Mouse (Mus musculus) kidney, postnatal 10 days (tissue): ENCODE results near the gene E2f3.
A peak's percentile ranks its signal among the peaks of the same experiment; 100 is the strongest.

ENCODE experiments used
- DNase-seq: peaks from one replicate; pipeline ENCODE4 v3.0.0; 2021; ENCODE audit warnings: mixed read lengths

The E2f3 gene

DNA sequence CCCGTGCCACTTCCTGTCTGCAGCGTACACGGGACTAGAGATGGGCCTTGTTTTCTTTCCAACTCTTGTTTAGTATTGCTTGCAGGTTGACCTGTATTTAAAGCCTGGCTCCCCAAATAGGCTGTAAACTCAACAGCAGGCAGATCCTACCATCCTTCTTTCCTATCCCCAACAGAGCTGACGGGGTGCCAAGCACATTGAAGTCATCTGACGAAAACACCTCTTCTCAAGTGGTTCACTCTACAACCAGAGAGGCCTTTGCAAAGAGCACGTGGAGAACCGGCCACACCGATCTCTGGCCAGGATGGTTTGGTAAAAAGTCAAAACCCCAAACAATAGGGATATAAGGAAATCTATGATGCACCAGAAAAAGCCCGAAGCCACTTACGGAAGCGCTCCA is 8.5 kb downstream of the E2f3 start:
- DNase-seq = no peak

DNA sequence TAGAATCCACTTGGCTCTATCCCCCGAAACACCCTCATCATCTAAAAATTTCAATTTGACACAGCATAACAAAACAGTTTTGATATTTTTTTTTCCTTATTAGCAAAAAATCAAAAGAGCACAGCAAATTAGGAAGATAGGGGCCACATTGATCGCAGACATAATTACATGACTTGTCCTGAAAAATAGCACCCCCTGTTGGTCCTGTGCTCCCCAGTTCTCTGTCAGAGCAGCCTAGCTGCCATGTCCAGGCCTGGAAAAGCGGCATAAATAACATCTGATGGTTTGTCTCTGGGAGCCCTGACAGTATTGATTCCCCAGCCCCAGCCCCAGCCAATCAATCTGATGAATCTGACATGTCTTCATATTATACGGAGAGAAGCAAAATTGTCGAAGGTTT is 11.8 kb downstream of the E2f3 start:
- peak; percentile 32 for DNase-seq

DNA sequence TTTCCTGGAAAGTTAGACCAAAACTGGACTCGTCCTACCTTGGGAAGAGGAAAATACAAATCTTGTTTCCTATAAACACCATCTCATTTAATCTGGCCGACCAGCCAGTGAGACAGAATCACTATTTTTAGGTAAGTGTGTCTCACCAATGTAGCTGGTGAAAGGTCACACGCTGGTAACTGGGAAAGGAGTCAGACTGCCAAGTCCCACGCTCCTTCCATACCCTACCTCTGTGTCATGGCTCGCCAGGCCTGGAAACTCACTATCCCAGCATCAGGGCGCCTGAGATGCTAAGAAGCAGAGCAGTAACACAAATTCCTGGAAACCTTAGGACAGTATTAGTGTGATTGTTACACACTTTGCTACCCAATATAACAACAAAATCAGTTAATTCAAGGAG is 12.3 kb downstream of the E2f3 start:
- no peak for DNase-seq

DNA sequence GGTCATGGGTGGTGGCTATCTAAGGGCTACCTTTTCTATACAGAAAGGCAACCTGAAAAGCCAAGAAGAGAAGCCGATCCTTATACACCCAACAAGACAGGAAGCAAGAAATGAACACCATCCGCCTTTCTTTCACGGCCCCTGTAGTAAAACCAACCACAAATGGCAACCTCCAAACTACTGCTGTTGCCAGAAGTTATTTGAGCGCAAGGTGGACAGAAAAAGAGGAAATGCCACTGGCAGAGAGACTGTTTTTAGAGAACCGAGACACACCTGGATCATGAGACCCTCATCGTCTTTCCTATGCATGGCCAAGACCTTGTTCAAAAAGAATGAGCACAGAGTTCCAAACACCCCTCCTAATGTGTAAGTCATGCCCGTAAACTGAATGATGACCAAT is 15.5 kb downstream of the E2f3 start:
- DNase-seq = no peak

DNA sequence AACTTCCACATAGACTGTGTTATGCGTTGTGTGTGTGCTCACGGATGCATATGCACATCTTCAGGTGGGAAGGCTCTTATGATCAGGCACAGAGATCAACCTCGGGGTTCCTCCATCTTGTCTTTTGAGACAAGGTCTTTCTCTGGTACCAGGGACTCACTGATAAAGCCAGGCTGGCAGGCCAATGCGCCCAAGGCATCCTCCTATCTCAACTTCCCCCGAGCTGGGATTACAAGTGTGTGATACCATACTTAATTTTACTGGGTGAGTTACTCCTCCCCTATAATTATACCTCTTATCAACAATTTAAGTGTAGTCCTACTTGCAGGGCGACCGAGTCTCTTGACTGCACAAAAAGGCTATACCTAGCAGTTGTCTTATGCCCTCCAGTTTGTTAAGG is 17.2 kb downstream of the E2f3 start:
- no peak for DNase-seq

DNA sequence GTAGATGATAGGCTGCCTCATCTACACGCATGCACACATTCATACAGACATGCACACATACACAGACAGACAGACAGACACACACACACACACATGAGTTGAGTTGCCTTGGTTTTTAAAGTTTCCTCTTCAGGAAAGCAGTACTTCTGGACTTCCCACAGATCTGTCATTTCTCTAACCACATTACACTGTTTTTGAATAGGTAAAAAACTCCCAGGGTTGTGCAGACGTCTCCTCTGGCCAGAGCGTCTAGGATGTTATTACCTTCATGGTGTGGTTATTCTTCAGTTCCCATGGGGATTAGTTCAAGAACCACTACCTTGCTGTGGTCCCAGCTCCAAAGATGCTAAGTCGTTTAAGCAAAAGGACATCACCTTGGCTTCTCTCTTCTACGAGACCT is 18.5 kb downstream of the E2f3 start:
- DNase-seq = no peak

DNA sequence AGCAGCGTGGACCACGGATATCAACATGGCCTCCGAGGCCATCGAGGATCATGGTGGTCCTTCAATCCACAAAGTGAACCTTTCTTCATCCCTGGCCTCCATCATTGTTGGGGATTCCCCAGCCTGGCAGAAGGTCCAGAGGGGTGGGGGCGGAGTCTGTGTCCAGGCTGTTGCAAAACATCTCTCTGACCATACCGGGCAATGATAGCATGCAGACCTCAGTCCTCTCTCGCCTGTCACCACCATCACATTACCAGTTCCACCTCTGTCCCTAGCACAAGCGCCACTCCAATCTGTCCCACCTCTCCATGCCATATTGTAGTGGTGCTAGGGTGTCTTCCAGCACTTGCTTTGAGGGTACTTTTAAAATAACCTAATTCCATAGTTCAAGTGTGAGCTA is 18.9 kb downstream of the E2f3 start:
- no peak for DNase-seq

DNA sequence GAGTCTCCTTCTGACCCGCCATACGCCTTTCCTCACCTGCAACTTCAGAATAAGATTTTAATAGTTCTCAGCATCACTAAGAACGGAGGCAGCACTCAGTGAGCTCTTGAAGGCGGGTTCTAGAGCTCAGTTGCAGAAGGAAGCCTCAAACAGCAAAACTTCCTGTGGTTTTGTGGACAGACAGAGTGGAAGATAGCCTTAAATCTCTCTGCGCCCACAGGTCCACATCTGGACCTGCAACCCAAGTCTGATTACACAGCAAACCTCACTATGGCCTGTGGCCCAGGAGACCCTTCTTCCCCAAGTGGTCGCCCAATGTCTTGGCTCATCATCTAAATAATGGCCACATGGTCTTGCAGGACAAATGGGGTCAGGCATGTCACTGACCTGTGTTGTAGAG is 21.8 kb downstream of the E2f3 start:
- no peak for DNase-seq

DNA sequence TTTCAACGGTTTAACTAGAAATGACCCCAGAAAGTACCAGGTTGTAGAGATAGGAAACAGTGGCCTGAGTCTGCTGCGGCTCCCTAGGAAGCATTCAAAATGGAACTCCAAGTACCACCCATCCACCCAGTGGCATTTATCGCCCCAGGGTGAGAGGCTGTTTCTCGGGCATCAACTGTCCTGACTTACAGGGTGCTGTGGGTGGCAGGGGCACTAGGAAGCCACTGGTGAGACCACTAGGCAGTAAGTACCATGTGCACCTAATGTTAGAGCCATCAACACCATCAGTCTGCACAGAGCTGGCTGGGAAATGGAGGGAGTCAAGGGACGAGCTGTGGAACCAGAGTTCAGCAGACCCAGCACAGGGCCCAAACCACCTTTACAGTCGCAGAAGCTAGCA is 25.4 kb downstream of the E2f3 start:
- no peak for DNase-seq

DNA sequence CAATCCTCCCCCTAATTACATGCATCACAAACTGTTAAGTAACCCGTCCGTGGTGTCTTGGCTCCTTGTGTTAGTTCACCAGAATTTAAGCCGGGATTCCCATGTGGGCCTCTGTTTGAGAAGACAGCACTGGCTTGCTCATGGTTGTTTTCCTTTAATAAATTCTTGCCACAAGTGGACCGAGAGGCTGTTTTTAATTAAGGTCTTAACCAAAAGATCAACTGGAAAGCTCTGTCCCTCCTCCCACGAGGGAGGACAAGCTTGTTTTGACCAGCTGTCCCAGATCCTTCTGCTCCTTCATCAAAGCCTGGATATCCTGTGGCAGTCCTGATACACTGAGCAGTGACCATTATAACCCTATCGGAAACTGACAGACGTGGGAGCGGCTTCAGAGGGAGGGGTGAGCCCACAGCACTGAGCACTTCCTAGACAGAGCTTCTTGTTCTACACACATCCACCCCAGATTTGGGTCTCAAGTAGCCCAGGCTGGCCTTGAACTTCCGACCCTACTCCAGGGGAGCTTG is 28.1 kb downstream of the E2f3 start:
- DNase-seq = peak; percentile 52

DNA sequence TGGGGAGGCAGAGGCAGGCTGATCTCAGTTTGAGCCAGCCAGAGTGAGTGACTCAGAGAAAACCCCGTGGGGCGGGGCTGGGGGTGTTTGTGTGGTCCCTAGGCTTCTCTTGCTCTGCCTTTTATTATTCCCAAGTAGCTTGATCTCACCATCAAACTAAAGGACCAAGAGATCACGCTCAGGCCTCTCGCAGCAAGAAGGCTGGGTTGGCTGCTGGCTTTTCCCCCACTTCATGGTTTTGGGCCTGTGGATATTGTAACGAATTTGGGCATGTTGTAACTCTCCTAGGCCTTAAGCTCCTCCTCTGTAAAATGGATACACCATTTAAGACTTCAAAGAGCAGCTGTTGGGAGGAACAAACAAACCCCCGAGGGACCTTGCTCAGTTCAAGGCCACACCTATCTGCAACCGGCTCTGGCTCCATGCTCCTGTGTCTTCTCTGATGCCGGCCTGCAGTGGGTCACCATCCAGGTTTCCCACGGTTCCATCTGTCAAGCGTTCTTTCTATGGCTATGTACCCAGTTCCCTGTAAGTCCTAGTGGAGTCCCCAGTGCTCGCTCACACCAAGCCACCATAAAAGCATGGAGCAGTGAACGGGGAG is 28.9 kb downstream of the E2f3 start:
- DNase-seq = no peak

DNA sequence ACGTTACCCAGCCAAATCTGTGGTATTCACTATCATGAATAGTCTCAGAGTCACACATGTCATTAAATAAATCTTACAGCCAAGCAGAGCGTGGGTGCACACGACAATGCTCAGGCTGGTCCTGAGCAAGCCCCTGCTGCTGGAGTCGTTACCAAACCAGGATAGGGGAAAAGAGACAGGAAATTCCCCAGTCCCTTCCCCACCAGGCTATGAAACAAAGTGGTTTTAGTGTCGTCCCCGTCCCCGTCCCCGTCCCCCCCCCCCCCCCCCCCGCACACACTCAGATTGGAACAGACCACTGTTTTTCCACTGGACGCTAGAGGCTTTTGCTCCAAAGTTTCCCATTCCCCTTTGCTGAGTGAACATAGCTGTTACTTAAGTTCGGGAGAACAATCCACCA is 30.6 kb downstream of the E2f3 start:
- no peak for DNase-seq

DNA sequence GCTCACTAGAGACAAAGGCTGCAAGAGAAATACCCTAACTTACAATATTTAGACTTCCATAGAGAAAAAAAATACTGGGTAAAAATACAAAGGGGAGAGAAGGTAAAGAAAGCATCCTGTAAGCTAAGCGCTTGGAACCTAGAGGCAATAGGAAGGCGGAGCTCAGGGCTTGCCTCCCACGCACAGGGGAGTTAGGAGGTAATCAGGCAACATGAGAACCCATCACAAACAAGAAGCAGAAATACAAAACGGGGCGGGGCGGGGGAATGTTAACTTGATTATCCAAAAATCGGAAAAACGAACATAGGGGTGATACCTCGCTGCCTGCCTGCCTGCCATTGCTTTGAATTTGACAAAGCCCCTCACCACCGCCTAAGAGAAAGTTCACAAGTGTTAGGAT is 31.1 kb downstream of the E2f3 start:
- peak; percentile 29 for DNase-seq

DNA sequence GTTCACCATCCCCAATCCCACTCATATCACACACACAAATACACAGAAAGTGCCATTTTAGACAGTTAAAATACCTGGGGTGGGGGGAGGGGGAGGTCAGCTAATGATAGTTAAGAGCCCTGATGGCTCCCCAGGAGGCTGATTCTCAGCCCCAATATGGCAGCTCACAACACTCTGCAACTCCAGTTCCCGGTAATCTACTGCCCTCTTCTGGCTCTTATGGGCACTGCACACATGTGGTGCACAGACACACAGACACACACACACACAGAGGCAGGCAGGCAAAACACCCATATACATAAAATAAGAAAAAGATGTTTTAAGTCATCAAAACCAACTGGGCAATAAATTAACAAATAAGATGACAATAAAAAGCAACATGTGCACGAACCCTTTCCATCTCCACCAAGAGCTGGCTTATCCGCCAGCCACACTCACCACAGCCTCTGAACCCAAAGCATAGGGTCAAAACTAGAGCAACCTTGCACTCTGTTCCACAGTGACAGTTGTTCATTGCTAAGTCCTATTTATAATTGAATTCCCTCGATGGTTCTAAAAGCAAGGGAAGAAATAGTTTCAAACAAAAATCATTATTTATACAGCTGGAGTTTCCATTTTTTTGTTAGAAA is 32.3 kb downstream of the E2f3 start:
- DNase-seq = peak; percentile 48

DNA sequence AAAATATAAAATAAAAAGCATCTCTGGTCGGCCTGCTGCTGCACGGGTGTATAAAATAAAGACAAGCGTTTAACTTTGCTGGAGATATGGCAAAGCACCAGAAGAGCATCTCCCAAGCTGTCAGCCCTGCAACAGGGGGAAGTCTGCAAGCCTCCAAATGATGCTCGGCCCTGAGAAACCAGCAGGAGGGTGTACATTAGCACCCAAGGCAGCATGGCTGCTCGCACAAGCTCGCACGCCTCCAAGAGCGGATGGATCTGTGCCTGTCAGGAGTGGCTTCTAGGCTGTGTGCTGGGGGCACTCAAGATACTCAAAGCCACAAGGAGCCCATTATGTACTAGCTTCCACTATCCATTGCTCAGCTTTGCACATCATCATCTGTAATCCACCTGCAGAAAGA is 39.8 kb downstream of the E2f3 start:
- DNase-seq = no peak

DNA sequence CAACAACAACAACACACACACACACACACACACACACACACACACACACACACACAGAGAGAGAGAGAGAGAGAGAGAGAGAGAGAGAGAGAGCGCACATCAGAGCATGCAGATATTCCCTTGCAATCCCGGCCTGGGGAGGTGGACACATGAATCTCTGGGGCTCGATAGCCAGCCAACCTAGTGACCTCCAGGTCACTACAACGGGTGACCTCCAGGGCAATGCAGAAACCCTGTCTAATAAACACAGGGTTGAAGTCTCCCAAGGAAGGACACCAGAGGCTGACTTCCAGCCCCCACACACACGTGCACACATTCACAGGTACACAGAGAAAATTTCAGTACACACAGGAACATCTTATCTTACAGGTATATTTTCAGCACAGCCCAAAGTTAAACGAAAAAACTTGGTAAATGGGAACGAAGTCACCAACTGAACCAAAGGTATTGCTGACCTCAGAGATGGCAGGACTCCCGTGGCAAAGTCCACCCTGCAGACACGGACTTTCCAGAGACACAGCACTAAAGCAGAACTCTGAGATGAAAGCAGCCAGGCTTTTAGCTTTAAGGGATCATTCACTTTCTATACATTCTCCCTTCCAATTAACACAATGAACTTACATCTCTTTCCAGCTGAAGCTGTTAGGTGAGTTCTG is 40.8 kb downstream of the E2f3 start:
- peak; percentile 31 for DNase-seq

DNA sequence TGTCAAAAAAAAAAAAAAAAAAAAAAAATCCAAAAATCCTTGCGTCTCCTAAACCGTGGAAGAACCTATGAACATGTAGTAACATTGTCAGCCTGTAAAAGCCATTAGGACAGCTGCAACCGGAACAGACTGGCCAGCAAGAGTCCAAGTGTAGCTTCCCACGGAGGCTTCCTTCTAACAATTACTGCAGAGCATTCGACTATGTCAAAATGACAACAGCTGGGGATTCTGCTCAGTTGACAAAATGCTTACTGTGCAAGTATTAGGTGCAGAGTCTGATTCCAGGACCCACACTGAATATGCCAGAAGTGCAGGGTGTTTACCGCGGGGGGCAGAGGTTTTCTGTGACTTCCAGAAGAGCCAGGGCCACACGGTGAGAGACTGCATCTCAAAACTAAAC is 41.4 kb downstream of the E2f3 start:
- DNase-seq = peak; percentile 19

DNA sequence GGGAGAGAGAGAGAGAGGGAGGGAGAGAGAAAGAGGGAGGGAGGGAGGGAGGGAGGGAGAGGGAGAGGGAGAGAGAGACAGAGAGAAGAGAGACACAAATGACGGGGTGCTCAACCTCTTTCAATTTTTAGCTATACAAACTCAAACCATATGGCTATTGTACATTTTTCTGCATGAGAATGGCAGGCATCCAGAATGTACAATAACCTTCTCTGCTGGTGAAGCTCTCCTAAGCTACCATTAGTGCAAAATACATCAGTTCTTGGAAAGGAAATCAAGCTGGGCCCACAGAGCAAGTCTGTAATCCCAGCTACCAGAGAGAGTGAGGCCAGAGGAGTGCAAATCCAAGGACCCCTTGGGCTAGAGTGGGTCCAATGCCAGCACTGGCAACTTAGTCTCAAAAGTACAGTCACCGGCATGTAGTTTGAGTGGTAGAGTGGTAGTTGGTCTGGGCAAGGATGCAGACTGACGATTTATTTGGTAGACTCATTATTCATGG is 42.3 kb downstream of the E2f3 start:
- DNase-seq = no peak

DNA sequence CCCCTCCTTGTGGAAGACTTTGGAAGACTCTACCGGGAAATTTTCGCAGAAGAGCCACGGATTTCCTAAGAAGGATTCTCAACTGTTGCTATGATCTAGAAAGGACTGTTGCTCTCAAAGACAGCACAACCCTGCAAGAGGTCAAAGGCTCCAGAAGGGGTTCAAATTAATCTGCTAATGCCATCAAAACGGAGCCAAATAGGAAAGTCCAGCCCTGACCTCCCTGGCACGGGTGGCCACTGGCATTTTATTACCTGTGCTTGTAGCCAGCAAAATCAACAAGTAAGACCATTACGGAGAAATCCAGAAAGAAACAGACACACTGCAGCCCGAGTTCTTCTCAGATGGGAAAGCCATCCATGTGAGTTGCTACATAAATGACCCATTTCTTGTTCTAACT is 45.8 kb downstream of the E2f3 start:
- no peak for DNase-seq

DNA sequence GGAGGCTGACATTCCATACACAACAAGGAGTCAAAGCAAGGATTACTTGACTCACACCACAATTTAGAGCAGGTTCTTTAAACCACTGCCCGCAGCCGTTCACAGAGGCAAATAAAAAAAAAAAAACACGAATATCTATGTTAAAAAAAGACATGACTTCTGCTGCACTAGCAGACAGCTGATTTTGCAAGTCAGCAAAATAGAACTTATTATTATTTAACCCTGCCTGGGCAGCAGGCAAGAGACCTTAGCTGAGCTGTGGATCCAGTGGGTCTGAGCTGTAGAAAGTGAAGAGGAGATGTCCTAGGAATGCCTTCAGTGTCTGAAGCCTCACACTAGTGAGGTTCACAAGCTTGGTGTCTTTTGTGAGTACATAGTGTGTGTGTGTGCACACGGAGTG is 46.5 kb downstream of the E2f3 start:
- no peak for DNase-seq

DNA sequence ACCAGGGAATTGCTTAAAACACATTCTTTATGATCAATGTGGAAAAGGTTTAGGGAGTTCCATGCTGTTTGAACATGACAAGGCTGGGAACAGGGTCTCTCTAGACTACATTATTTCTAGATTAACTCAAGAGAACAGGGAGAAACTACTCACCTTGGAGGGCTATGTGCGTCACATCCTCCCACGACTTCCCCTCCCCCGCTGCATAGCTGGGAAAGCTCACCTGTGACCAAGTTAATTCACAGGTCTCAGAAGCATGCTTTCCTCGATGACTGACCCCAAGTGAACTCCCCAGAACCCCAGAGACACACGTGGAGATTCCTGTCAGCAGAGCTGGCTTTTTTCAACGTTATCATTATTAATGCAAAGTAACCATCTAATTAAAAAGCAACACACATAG is 47.1 kb downstream of the E2f3 start:
- peak; percentile 59 for DNase-seq

DNA sequence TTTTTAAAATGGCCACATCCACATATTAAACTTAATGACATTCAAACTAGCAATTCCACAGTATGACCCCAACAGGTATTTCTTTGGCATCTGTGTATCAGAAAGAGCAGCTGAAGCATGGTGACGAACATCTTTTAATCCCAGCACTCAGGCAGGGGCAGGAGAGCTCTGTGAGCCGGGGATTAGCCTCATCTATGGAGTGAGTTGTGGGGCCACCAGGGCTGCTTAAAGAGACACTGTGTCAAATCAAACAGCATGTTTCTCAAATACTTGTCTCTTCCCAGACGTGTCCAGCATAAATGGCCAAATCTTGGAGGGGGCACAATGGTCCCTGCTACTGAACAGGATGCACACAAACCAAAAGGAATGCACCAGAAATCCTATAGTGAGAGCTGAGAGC is 59.7 kb downstream of the E2f3 start:
- no peak for DNase-seq

DNA sequence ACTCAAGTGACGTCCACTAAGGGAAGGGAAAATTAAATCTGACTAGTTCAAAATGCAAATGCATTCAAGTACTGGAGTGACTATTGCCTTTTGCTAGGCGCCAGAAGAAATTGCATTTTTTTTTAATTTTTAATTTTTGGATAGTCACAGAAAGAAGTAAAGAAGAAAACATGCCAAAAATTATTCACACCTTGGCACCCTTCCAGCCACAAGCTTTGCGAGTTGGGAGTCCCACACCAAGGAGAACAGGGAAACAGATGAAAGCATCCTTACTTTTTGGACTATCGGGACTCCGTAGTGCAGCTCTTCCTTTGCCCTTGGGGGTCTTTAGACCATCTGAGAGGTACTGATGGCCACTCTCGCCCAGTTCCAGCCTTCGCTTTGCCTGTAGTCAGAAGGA is 66.0 kb downstream of the E2f3 start:
- DNase-seq = no peak

DNA sequence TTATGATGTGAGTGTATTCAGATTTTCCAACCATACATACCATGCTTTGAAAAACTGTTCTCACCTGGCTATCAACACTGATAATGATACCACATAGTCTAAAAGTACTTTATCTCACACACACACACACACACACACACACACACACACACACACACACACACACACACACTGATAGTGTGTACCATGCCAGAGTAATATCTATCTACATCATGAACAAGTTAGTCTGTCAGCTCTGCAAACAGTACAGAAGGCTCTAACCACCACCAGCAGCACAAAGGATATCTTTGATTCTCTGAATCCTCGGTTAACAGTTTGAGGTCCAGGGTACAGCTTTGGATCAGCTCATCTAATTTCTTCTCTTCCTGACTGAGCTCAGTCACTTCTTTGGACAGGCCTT is 69.3 kb downstream of the E2f3 start:
- DNase-seq = no peak
